Mouse (Mus musculus): Measurements from ENCODE around the gene Itgb4. TPM values are rescaled to one million over a fixed set of nuclear protein-coding genes. Genes with fewer than 3 reads are reported as not detected.

The Itgb4 gene
- polyA plus RNA-seq, 1 experiment from 2014 or later: 15.7 TPM

DNA sequence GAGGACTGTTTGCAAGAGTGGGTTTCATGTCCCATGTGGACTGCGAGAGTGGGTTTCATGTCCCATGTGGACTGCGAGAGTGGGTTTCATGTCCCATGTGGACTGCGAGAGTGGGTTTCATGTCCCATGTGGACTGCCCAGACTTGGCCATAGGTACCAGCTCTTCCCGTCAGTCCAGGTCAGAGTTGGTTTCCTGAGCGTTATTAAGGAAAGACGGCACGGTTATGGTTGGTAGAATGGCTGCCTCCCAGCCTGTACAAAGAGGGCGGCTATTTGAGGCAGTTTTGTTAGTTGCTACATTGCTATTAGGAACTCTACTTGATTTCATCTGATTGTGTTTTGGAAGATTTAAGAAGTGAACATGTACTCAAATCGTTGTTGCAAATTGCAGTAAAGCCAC lies 63.3 kb downstream of the Itgb4 start:
- Histone ChIP-seq H3K4me3 (no peak overlapping the region), H3K4me1 (peaks cover under 1% of the 10 kb centered on the region; the same call in 1 of the 2 replicates), H3K9me3 (no peaks in the 10 kb centered on the region), H3K27me3 (no peaks in the 10 kb centered on the region), H3K27ac (no peak overlapping the region), H3K9ac (no peak overlapping the region), H3K36me3 (peaks cover 45% of the 10 kb centered on the region), H3K4me2 (no peak overlapping the region)
- 92% methylated on average over 9 of the region's 9 CpGs for WGBS
- ATAC-seq (ENCODE audit: insufficient number of reproducible peaks, low FRiP score, low TSS enrichment, low read depth): no peak

- H3K4me3 ChIP-seq: no peak overlapping the region
- no peak overlapping the region for H3K27ac ChIP-seq
- H3K36me3 ChIP-seq: peaks cover 59% of the 10 kb centered on the region
- H3K4me2 ChIP-seq: no peak overlapping the region
- no peak for ATAC-seq (ENCODE audit: insufficient number of reproducible peaks, low FRiP score, low TSS enrichment, low read depth)
- no peaks in the 10 kb centered on the region for H3K27me3 ChIP-seq
- no peaks in the 10 kb centered on the region for H3K4me1 ChIP-seq
- 78% methylated on average over 6 of the region's 6 CpGs for WGBS
- H3K9me3 ChIP-seq: no peaks in the 10 kb centered on the region
- no peak overlapping the region for H3K9ac ChIP-seq
These were observed 66.1 kb downstream of the Itgb4 start for GRCm38 (mm10) chr11:116040593-116040992.

DNA sequence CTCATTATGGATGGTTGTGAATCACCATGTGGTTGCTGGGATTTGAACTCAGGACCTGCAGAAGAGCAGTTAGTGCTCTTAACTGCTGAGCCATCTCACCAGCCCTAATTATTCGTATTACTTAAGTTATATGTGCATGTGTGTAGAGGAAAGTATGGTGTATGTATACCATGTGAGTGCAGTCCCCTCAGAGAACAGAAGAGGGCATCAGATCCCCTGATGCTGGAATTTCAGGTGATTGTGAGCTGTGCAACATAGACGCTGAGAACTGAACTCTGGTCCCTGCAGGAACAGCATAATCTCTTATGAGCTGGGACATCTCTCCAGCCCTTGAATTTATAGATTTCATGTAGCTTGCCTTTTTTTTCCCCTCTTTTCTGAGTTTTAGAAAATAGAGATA lies 67.3 kb downstream of the Itgb4 start:
- no peak for ATAC-seq (ENCODE audit: insufficient number of reproducible peaks, low FRiP score, low TSS enrichment, low read depth)
- WGBS: 98% methylated on average over 2 of the region's 2 CpGs

GRCm38 (mm10) chr11:116042372-116043138 lies 68.0 kb downstream of the Itgb4 start:
- Histone ChIP-seq H3K27me3 (no peaks in the 10 kb centered on the region), H3K9ac (no peak overlapping the region), H3K4me3 (no peak overlapping the region), H3K4me2 (no peak overlapping the region), H3K9me3 (no peaks in the 10 kb centered on the region), H3K36me3 (peaks cover 66% of the 10 kb centered on the region), H3K27ac (no peak overlapping the region), H3K4me1 (no peaks in the 10 kb centered on the region)
- 62% methylated on average over 5 of the region's 5 CpGs for WGBS
- no peak for ATAC-seq (ENCODE audit: insufficient number of reproducible peaks, low FRiP score, low TSS enrichment, low read depth)

More for the DNA sequence above, 67.3 kb downstream of the Itgb4 start:
- no peaks in the 10 kb centered on the region for H3K4me1 ChIP-seq
- H3K27ac ChIP-seq: no peak overlapping the region
- no peaks in the 10 kb centered on the region for H3K27me3 ChIP-seq
- no peak overlapping the region for H3K9ac ChIP-seq
- H3K9me3 ChIP-seq: no peaks in the 10 kb centered on the region
- no peak overlapping the region for H3K4me2 ChIP-seq
- H3K4me3 ChIP-seq: no peak overlapping the region
- H3K36me3 ChIP-seq: peaks cover 61% of the 10 kb centered on the region

DNA sequence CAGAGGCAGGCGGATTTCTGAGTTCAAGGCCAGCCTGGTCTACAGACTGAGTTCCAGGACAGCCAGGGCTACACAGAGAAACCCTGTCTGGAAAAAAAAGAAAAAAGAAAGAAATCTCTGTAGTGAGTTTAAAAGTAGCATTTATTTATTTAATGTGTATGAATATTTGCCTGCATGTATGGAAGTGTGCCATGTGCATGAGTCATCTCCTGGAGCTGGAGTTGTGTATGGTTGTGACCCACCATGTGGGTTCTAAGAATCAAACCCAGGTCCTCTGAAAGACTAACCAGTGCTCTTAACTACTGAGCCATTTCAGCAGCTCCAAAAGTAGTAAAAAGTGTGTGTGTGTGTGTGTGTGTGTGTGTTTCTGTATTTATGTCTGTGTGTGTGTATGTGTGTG lies 68.8 kb downstream of the Itgb4 start:
- ATAC-seq (ENCODE audit: insufficient number of reproducible peaks, low FRiP score, low TSS enrichment, low read depth): no peak
- WGBS: 97% methylated on average over 1 of the region's 1 CpGs
- Histone ChIP-seq H3K27ac (no peak overlapping the region), H3K4me2 (no peak overlapping the region), H3K9me3 (no peaks in the 10 kb centered on the region), H3K36me3 (peaks cover 69% of the 10 kb centered on the region), H3K9ac (no peak overlapping the region), H3K4me3 (no peak overlapping the region), H3K27me3 (no peaks in the 10 kb centered on the region), H3K4me1 (no peaks in the 10 kb centered on the region)

GRCm38 (mm10) chr11:116045173-116045572 lies 70.7 kb downstream of the Itgb4 start:
- H3K9ac ChIP-seq: no peak overlapping the region
- H3K27me3 ChIP-seq: no peaks in the 10 kb centered on the region
- H3K9me3 ChIP-seq: no peaks in the 10 kb centered on the region
- no peak overlapping the region for H3K27ac ChIP-seq
- no peak for ATAC-seq (ENCODE audit: insufficient number of reproducible peaks, low FRiP score, low TSS enrichment, low read depth)
- WGBS: 95% methylated on average over 6 of the region's 6 CpGs
- H3K36me3 ChIP-seq: peaks cover 76% of the 10 kb centered on the region
- no peak overlapping the region for H3K4me2 ChIP-seq
- H3K4me1 ChIP-seq: no peaks in the 10 kb centered on the region
- no peak overlapping the region for H3K4me3 ChIP-seq

DNA sequence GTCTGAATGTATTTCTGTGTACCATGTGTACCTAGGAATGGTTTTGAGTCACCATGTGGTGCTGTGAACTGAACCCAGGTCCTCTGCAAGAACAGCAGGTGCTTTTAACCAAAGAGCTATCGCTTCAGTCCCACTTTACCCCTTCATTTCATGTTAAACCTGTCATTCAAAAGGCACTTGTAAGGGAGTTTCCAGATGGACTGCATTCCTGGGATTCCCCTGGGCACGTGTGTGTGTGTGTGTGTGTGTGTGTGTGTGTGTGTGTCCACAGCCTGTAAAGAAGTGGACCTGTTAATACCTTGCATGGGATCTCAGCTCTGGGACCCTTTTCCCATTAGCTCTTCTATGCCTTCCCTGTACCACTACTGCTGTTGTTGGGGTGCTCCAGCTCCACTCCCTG lies 75.1 kb downstream of the Itgb4 start:
- no peaks in the 10 kb centered on the region for H3K27me3 ChIP-seq
- no peak for ATAC-seq (ENCODE audit: insufficient number of reproducible peaks, low FRiP score, low TSS enrichment, low read depth)
- H3K4me1 ChIP-seq: no peaks in the 10 kb centered on the region
- H3K9ac ChIP-seq: no peak overlapping the region
- H3K4me2 ChIP-seq: no peak overlapping the region
- no peak overlapping the region for H3K4me3 ChIP-seq
- no peak overlapping the region for H3K27ac ChIP-seq
- WGBS: 71% methylated on average over 2 of the region's 2 CpGs
- peaks cover 92% of the 10 kb centered on the region for H3K36me3 ChIP-seq
- no peaks in the 10 kb centered on the region for H3K9me3 ChIP-seq

- Histone ChIP-seq H3K9ac (no peak overlapping the region), H3K9me3 (no peaks in the 10 kb centered on the region), H3K4me3 (no peak overlapping the region), H3K27me3 (no peaks in the 10 kb centered on the region), H3K4me2 (no peak overlapping the region), H3K4me1 (no peaks in the 10 kb centered on the region), H3K27ac (no peak overlapping the region), H3K36me3 (peaks cover 92% of the 10 kb centered on the region)
- no peak for ATAC-seq (ENCODE audit: insufficient number of reproducible peaks, low FRiP score, low TSS enrichment, low read depth)
- 85% methylated on average over 4 of the region's 4 CpGs for WGBS
These were observed 75.7 kb downstream of the Itgb4 start for GRCm38 (mm10) chr11:116050196-116050595.

- Histone ChIP-seq H3K27ac (no peak overlapping the region), H3K4me1 (peaks cover 6% of the 10 kb centered on the region; the same call in 1 of the 2 replicates), H3K4me2 (no peak overlapping the region), H3K27me3 (no peaks in the 10 kb centered on the region), H3K9ac (no peak overlapping the region), H3K36me3 (peaks cover 100% of the 10 kb centered on the region), H3K9me3 (no peaks in the 10 kb centered on the region), H3K4me3 (no peak overlapping the region)
- no peak for ATAC-seq (ENCODE audit: insufficient number of reproducible peaks, low FRiP score, low TSS enrichment, low read depth)
- 94% methylated on average over 9 of the region's 9 CpGs for WGBS
These were observed 79.2 kb downstream of the Itgb4 start for GRCm38 (mm10) chr11:116053510-116054229.

- Histone ChIP-seq H3K4me3 (no peak overlapping the region), H3K9ac (no peak overlapping the region), H3K4me2 (no peak overlapping the region), H3K9me3 (no peaks in the 10 kb centered on the region), H3K27me3 (no peaks in the 10 kb centered on the region), H3K4me1 (peaks cover 6% of the 10 kb centered on the region; the same call in 1 of the 2 replicates), H3K27ac (no peak overlapping the region), H3K36me3 (peaks cover 100% of the 10 kb centered on the region)
- 95% methylated on average over 11 of the region's 11 CpGs for WGBS
- ATAC-seq (ENCODE audit: insufficient number of reproducible peaks, low FRiP score, low TSS enrichment, low read depth): no peak
These were observed 81.4 kb downstream of the Itgb4 start for GRCm38 (mm10) chr11:116055873-116056272.

DNA sequence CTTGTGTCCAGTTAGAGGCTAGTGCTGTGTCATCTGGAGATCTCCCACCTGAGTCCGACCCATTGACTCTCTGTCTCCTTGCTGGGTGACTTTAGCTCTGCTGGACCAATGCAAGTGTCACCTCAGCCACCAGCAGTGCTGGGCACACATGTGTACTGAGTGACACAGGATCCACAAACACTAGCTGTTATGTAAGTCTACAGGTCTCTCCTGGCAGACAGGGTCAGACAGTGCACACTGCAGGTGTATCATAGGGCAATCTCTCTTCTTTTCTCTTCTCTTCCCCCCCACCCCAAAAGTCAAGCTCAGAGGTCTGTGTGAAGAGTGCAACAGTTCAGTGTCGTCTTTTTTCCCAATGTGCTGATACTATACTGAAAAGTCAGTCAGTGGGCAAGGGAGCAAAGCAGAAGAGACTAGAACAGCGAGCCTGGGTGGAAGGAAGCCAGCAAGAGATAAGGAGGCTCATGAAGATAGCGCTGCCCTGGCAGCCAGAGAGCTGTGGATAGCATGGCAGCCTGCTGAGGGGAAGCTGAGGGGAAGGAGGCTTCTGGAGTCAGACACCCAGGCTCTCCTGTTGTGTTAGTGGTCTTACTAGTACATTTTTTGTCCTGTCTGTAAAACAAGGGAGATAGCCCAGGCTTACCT lies 82.8 kb downstream of the Itgb4 start:
- Histone ChIP-seq H3K9ac (no peak overlapping the region), H3K27me3 (no peaks in the 10 kb centered on the region)
- ATAC-seq (ENCODE audit: insufficient number of reproducible peaks, low FRiP score, low TSS enrichment, low read depth): no peak

More for the DNA sequence above, 82.8 kb downstream of the Itgb4 start:
- Histone ChIP-seq H3K36me3 (peaks cover 100% of the 10 kb centered on the region), H3K27ac (no peak overlapping the region), H3K4me1 (peaks cover 10% of the 10 kb centered on the region; the same call in 1 of the 2 replicates), H3K4me2 (no peak overlapping the region), H3K9me3 (no peaks in the 10 kb centered on the region), H3K4me3 (no peak overlapping the region)
- 87% methylated on average over 4 of the region's 4 CpGs for WGBS
